Mouse (Mus musculus) left cerebral cortex, postnatal 10 days (tissue): ENCODE measurements around the gene Arhgef10l. TPM values are rescaled to one million over a fixed set of nuclear protein-coding genes. Genes with fewer than 3 reads are reported as not detected.
A peak's percentile ranks its signal among the peaks of the same experiment; 100 is the strongest.

Experiments
- DNase-seq, 2 experiments: peaks; one replicate each; pipeline ENCODE4 v3.0.0; 2021 to 2022; ENCODE audit warnings: low spot score in 2 of 2, mixed read lengths in 1 of 2; ENCODE audit errors: extremely low spot score in 1 of 2
- intact Hi-C: fragments of 180-260 bp; cut with DNase I; formaldehyde crosslinking; loops from one replicate; pipeline ENCODE4 v1.15.1; 2025
- total RNA-seq, 2 experiments: library from RNA; stranded (reverse); gene quantifications; 2 replicates each; pipeline ENCODE4 v1.2.3; 2021

Arhgef10l gene
- total RNA-seq, 2 experiments from 2014 or later: 47.9 to 51.6 TPM

GRCm38 (mm10) chr4:140620496-140620895 lies 45.3 kb downstream of the Arhgef10l start:
- intact Hi-C loops: no loop called here
- no peak for DNase-seq

GRCm38 (mm10) chr4:140617391-140618385 lies 48.1 kb downstream of the Arhgef10l start:
- no peak for DNase-seq
- intact Hi-C loops: no loop called here

GRCm38 (mm10) chr4:140616894-140617293 lies 48.9 kb downstream of the Arhgef10l start:
- intact Hi-C loops: no loop called here
- DNase-seq: no peak

DNA sequence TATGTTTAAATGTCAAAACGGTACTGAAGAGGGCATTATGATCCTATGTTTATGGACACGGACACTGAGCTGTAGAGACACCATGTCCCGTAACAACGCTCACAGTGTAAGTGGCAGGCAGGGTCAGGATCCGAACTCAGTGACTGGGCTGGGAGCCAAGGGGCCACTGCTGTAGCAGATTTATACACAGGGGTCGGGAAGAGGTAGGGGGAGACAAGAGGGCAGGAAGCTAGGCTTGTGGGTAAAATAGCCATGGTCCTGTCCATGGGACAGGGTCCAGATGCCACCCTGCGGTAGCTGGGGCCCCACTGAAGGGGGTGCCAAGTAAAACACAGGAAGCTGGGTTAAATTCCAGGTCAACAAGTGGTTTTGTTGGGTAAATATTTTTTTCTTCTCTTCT lies 49.6 kb downstream of the Arhgef10l start:
- intact Hi-C loops: no loop called here
- no peak for DNase-seq

- intact Hi-C loops: no loop called here
- no peak for DNase-seq
Observed at GRCm38 (mm10) chr4:140615771-140616170, 50.0 kb downstream of the Arhgef10l start.

DNA sequence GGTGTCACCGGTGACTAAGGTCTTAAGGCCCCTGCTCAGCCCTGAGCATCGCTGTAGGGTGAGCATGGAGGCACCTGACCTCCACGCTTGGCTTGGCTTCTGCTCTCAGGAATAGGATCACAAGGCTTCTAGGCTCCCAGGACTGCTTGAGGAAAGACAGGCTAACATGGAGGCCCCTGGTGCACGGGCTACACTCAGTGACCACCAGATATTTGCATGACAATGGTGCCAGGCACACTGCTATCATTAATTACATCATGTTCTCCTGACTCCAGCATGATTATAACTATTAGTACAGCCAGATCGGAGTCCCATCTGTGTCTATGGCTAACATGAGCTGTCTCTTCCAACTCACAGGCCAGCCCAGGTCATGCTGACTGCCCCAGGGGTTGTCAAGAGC lies 51.3 kb downstream of the Arhgef10l start:
- intact Hi-C loops: no loop called here

DNA sequence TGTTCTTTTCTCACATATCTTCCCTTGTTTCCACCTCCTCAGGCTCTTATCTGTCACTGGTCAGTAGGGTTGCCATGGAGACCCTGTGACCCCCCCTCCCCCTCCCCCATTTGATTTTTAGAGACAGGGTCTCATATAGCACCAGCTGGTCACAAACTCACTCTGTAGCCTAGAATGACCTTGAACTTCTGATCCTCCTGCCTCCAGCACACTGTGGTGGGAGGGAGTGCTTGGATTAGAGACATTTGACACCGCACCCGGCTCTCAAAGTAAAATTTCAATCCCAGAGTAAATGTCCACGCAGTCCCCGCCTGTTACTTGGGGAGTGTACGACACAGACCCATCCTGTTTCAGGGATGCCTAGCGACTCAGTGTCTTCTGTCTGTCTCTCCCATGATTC lies 51.7 kb downstream of the Arhgef10l start:
- no peak for DNase-seq
- intact Hi-C loops: no loop called here

More for the DNA sequence above, 51.3 kb downstream of the Arhgef10l start:
- no peak for DNase-seq

GRCm38 (mm10) chr4:140610841-140611609 lies 54.8 kb downstream of the Arhgef10l start:
- no peak for DNase-seq
- intact Hi-C loops: no loop called here

DNA sequence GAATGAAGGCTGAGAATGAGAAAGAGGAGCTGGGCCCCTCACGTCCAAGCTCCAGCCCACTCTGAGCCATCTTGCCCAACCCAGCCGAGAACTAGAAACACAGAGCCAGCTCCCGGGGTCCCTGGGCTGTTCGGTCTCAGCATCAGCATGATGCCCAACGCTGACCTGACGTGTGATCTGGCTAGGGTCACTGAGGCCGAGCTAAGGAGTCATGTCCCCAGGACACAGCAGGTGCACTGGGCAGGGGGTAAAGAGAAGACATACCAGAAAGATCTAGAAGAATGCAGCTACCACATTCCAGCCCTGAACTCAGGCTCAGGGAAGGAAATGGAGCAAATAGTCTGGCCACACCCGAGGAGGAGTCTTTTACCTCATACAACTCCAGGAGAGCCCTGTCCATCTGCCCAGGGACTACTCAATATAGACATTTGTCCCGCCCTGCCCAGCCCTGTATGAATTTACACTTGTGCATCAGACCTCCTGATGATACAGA lies 57.5 kb downstream of the Arhgef10l start:
- DNase-seq: no peak
- intact Hi-C loops: no loop called here

DNA sequence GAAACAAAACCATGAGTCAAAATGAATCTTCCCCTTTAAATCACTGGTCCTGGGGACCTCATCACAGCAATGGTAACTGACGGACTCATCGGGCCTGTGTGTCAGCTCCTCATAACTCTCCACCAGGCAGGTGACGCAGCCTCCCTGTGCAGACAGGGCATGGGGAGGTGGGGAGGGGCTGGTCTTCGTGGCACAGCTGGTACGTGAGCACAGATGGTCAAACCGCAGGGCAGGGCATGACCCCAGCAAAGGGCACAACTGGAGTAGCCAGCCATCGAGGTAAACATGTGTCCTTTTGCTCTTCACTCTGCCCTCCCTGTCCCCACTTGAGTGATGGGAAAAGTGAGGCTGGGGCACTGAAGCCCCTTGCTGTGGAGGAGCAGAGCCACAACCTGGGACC lies 59.0 kb downstream of the Arhgef10l start:
- intact Hi-C loops: no loop called here
- no peak for DNase-seq

DNA sequence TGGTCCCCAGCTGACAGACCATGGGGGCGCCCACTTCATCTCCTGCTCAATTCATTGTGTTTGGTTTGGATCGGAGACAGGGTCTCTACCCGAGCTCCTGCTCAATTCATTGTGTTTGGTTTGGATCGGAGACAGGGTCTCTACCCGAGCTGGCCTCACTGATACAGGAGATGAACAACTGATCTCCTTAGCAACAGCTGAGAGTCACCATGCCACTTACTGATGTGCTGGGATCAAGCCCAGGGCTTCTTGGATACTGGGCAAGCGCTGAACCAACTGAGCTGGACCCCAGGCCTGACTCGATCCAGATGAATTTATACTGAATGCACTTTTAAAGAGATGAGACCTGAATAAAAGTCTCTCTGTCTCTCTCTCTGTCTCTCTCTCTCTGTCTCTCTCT lies 59.6 kb downstream of the Arhgef10l start:
- no peak for DNase-seq
- intact Hi-C loops: no loop called here

- no peak for DNase-seq
- intact Hi-C loops: no loop called here
Observed at GRCm38 (mm10) chr4:140605790-140606189, 60.0 kb downstream of the Arhgef10l start.

GRCm38 (mm10) chr4:140605247-140605646 lies 60.6 kb downstream of the Arhgef10l start:
- peak in 1 of 2 experiments; percentile 51 for DNase-seq
- intact Hi-C loops: no loop called here

GRCm38 (mm10) chr4:140604541-140604940 lies 61.3 kb downstream of the Arhgef10l start:
- intact Hi-C loops: no loop called here
- DNase-seq: no peak

DNA sequence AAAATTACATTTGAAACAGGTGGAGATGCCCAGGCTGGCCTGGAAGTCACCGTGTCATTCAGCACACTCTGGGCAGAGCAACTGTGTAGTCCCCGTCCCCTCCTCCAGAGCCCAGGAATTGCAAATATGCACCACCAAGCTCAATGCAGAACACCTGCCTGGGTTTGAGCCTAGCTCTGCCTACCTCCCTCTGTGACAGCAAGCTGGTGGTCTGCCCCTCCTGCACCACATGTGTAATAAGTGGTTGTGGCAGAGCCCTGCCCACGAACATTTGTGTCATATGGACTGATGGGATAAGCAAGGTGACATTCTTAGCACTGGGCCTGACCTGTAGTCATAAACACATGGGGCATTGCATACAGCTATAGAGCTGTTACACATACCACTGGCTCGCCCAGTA lies 63.8 kb downstream of the Arhgef10l start:
- intact Hi-C loops: no loop called here
- no peak for DNase-seq

GRCm38 (mm10) chr4:140601153-140601552 lies 64.7 kb downstream of the Arhgef10l start:
- DNase-seq: no peak
- intact Hi-C loops: no loop called here

DNA sequence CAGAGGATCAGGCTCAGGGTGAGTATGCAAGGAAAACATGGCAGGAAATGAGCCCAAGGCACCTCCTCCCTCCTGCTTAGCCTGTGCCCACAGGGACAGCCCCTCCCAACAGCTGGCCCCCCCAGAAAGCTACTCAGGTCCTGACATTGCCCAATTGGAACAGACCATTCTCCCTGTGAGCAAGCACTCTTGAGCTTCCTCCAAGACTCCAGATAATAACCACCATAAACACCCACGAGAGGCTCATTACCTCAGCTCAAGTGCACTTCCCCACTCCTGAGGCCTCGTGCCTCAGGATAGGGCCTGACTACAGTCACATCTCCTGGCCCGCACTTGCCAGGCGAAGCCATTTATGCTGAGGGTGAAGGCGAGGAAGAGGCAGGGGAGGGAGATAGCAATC lies 67.0 kb downstream of the Arhgef10l start:
- no peak for DNase-seq
- intact Hi-C loops: no loop called here

GRCm38 (mm10) chr4:140597928-140598327 lies 67.9 kb downstream of the Arhgef10l start:
- intact Hi-C loops: no loop called here

DNA sequence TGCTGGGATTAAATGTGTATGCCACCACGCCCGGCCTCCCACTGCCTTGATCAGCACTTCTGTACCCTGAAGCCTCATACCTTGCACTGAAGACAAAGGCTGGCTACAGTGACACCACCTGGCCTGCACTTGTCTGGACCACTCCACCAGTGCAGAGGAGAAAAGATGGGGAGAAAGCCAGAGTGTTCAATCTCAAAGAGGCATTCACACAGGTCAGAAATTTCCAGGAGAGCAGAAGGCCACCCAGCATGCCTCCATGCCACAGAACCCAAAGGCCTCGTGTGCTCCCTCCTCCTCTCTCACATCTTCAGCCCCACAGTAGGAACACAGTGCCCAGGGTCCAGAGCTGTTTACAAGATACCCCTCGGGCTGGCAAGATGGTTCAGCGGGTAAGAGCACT lies 68.4 kb downstream of the Arhgef10l start:
- DNase-seq: no peak
- intact Hi-C loops: no loop called here

More at GRCm38 (mm10) chr4:140597928-140598327, 67.9 kb downstream of the Arhgef10l start:
- DNase-seq: no peak
